Mouse (Mus musculus) megakaryocyte, embryonic 14.5 days (primary cell): ENCODE measurements around the gene Ptov1. TPM values are rescaled to one million over a fixed set of nuclear protein-coding genes. Genes with fewer than 3 reads are reported as not detected.

Experiments used
- H3K27me3 ChIP-seq: replicated peaks from 2 replicates; pipeline ENCODE3; 2012; ENCODE audit warnings: inconsistent platforms
- H3K36me3 ChIP-seq: replicated peaks from 2 replicates; pipeline ENCODE3; 2012; ENCODE audit warnings: low read length, inconsistent platforms, mixed read lengths
- H3K4me1 ChIP-seq: 2 replicates; pipeline ENCODE4 v1.6.1; 2012; ENCODE audit warnings: inconsistent platforms
- H3K4me3 ChIP-seq: replicated peaks from 2 replicates; pipeline ENCODE3; 2012; ENCODE audit warnings: moderate library complexity, mild to moderate bottlenecking, inconsistent platforms
- H3K9me3 ChIP-seq: 2 replicates; pipeline ENCODE4 v1.6.1; 2012; ENCODE audit warnings: inconsistent platforms
- FLI1 ChIP-seq: IDR thresholded peaks from 2 replicates; pipeline ENCODE4 v1.6.1; 2012; ENCODE audit warnings: low read length, inconsistent platforms, mixed read lengths
- GATA1 ChIP-seq: IDR thresholded peaks from 3 replicates; pipeline ENCODE4 v1.6.1; 2012; ENCODE audit warnings: mixed read lengths, low read length, inconsistent platforms, borderline replicate concordance
- polyA plus RNA-seq: library from polyadenylated mRNA; stranded (reverse); fragments of >175 nt; gene quantifications from 2 replicates; pipeline ENCODE4 v1.2.3, GENCODE M21; 2012; ENCODE audit warnings: low replicate concordance; ENCODE audit not compliant: insufficient read depth

The Ptov1 gene
- polyA plus RNA-seq, 1 experiment, result 191 TPM

- no peaks in the 10 kb centered on the region for H3K9me3 ChIP-seq
- H3K36me3 ChIP-seq, result peaks cover 90% of the 10 kb centered on the region
- no peaks in the 10 kb centered on the region for H3K27me3 ChIP-seq
- H3K4me1 ChIP-seq, result peaks cover 91% of the 10 kb centered on the region
- H3K4me3 ChIP-seq, result no peak overlapping the region
- TF ChIP-seq FLI1, result no peak
These were observed 40.9 kb downstream of the Ptov1 start for GRCm38 (mm10) chr7:44828706-44829105.

DNA sequence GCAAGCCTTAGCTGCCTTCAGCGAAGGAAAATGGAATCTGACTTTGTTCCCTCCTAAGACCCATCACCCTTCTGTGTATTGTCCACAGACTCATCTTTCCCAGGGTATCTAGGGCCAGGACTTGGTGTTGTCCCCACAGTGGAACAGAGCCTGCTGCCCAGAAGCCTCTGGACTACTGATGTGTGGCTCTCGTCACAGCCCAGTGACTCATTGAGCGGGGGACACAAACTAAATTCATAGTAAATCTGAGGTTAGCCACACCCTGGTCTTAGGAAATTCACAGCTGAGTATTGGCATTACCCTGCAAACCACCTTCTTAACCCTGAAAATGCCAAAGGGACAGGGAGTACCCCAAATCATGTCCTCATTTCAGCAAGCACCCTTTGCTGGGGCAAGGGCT, 42.8 kb downstream of the Ptov1 start:
- Histone ChIP-seq H3K4me3 (no peak overlapping the region), H3K27me3 (no peaks in the 10 kb centered on the region), H3K9me3 (no peaks in the 10 kb centered on the region), H3K36me3 (peaks cover 89% of the 10 kb centered on the region), H3K4me1 (peaks cover 95% of the 10 kb centered on the region)
- TF ChIP-seq GATA1 (no peak), FLI1 (no peak)

DNA sequence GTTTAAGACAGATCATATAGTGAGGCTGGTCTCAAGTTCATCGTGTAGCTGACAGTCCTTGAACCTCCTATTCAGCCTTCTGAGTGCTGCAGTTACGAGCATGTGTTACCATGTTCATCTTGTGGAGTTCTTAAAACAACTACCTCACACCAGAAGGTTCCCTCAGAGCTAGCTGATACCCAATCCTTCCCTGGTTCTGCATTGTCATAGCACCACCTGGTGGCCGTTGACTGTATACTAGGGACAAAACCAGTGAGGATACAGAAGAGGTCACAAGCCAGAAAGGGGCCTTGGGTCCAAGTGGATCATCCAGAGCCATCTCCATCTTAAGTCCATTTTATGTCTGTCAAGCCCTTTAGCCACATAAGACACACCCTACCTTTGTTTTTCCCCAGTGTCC, 44.7 kb downstream of the Ptov1 start:
- peaks cover 95% of the 10 kb centered on the region for H3K4me1 ChIP-seq
- H3K9me3 ChIP-seq, result no peaks in the 10 kb centered on the region
- H3K36me3 ChIP-seq, result peaks cover 89% of the 10 kb centered on the region
- no peak for TF ChIP-seq FLI1
- no peak for TF ChIP-seq GATA1
- H3K4me3 ChIP-seq, result no peak overlapping the region
- no peaks in the 10 kb centered on the region for H3K27me3 ChIP-seq

DNA sequence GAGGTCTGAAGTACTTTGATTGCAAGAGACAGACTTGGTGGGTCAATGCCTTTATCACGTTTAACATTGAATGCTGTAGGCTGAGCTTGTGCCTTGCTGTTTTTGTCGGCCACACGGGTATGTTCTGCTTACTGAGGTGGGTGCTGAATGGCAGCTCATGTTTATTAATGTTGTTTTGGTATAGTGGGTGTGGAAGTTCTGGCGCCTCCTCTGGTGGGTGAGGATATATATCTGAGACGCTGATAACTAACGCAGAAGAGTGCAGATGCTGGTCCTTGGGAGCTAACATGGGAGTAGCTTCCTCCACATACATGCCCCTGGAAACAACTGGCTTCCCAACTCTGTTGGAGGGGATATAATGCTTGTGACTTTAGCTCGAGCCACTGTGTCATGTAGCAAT, 46.2 kb downstream of the Ptov1 start:
- H3K4me1 ChIP-seq, result peaks cover 97% of the 10 kb centered on the region
- TF ChIP-seq GATA1, result no peak
- no peak for TF ChIP-seq FLI1
- H3K36me3 ChIP-seq, result peaks cover 85% of the 10 kb centered on the region

GRCm38 (mm10) chr7:44821666-44822448, 47.7 kb downstream of the Ptov1 start:
- Histone ChIP-seq H3K4me3 (peak overlapping the region; percentile 56), H3K4me1 (peaks cover 95% of the 10 kb centered on the region), H3K9me3 (no peaks in the 10 kb centered on the region), H3K36me3 (peaks cover 72% of the 10 kb centered on the region), H3K27me3 (no peaks in the 10 kb centered on the region)
- no peak for TF ChIP-seq GATA1
- no peak for TF ChIP-seq FLI1

More for the DNA sequence above, 46.2 kb downstream of the Ptov1 start:
- H3K27me3 ChIP-seq, result no peaks in the 10 kb centered on the region
- H3K4me3 ChIP-seq, result no peak overlapping the region
- H3K9me3 ChIP-seq, result no peaks in the 10 kb centered on the region

- no peak for TF ChIP-seq GATA1
- Histone ChIP-seq H3K4me1 (peaks cover 82% of the 10 kb centered on the region), H3K4me3 (peak overlapping the region; percentile 35), H3K9me3 (no peaks in the 10 kb centered on the region), H3K27me3 (no peaks in the 10 kb centered on the region), H3K36me3 (peaks cover 60% of the 10 kb centered on the region)
These were observed 49.1 kb downstream of the Ptov1 start for GRCm38 (mm10) chr7:44820525-44820924.

DNA sequence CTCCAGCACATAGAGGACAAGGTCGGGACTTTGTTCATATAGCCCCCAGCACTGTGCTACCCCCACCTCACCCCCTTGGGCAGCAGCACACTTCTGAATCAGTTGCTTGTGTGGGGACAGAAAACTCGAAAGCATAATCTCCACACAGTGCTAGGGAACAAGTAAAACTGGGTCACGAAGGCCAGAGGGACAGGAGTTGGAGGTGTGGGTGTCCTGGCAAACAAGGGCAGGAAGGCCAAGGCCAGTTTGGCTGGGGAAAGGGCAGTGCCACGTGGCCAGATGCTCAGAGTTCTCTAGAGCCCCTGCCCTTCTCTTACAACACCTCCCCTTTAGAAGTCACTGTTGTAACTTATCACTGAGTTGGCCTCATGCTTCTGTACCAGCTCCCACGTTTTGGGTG, 49.7 kb downstream of the Ptov1 start:
- Histone ChIP-seq H3K36me3 (peaks cover 57% of the 10 kb centered on the region), H3K27me3 (no peaks in the 10 kb centered on the region), H3K4me3 (peak overlapping the region; percentile 98), H3K4me1 (peaks cover 82% of the 10 kb centered on the region), H3K9me3 (no peaks in the 10 kb centered on the region)
- TF ChIP-seq FLI1, result no peak
- no peak for TF ChIP-seq GATA1

- H3K9me3 ChIP-seq, result no peaks in the 10 kb centered on the region
- peak overlapping the region; percentile 98 for H3K4me3 ChIP-seq
These were observed 50.2 kb downstream of the Ptov1 start for GRCm38 (mm10) chr7:44819391-44819790.

DNA sequence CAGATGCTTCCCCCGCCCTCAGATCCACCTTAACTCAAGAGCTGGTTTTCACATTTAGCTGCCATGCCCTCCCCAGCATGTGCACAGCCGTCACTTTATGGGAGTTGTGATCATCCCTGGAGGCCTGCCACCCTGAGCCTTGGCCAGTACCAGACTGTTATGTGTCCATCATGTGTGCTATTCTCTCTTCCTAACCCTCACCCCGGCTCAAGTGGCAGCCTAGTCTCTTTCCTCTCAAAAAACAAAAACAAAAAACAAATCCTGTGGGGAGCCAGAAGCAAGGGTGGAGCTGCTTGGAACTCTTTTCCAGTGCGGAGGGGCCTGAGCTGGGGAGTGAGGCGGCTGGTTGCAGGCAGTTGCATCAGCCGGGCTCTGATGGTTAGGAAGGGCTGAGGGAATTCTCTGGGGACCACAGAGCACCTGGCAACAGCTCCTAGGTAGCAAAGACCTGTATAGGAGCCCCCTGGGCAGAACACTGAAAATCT, 50.8 kb downstream of the Ptov1 start:
- no peaks in the 10 kb centered on the region for H3K27me3 ChIP-seq
- H3K36me3 ChIP-seq, result peaks cover 62% of the 10 kb centered on the region
- H3K4me3 ChIP-seq, result peak overlapping the region; percentile 98
- H3K4me1 ChIP-seq, result peaks cover 82% of the 10 kb centered on the region
- TF ChIP-seq FLI1 (no peak), GATA1 (no peak)
- no peaks in the 10 kb centered on the region for H3K9me3 ChIP-seq

More at GRCm38 (mm10) chr7:44819391-44819790, 50.2 kb downstream of the Ptov1 start:
- H3K36me3 ChIP-seq, result peaks cover 58% of the 10 kb centered on the region
- H3K4me1 ChIP-seq, result peaks cover 82% of the 10 kb centered on the region
- no peaks in the 10 kb centered on the region for H3K27me3 ChIP-seq
- no peak for TF ChIP-seq FLI1

DNA sequence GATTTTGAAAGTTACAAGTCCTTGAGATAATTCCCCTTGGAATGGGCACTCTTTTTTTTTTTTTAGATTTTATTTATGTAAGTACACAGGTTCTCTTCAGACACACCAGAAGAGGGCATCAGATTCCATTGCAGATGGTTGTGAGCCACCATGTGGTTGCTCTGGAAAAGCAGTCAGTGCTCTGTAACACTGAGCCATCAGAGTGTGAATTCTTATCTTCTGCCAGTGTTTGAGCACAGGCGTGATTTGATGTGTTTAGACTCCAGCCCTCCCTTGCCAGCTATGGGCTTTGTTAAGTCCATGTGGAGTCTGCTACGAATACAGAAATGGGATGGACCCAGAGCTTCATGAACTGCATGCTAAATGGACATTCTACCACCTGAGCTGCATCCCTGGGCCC, 51.4 kb downstream of the Ptov1 start:
- Histone ChIP-seq H3K4me1 (peaks cover 75% of the 10 kb centered on the region), H3K4me3 (peak overlapping the region; percentile 98), H3K9me3 (no peaks in the 10 kb centered on the region), H3K36me3 (peaks cover 62% of the 10 kb centered on the region), H3K27me3 (no peaks in the 10 kb centered on the region)
- TF ChIP-seq GATA1, result no peak
- no peak for TF ChIP-seq FLI1

GRCm38 (mm10) chr7:44817441-44817840, 52.1 kb downstream of the Ptov1 start:
- peaks cover 63% of the 10 kb centered on the region for H3K36me3 ChIP-seq
- H3K4me3 ChIP-seq, result peak overlapping the region; percentile 98
- TF ChIP-seq GATA1, result no peak
- no peak for TF ChIP-seq FLI1
- no peaks in the 10 kb centered on the region for H3K27me3 ChIP-seq
- peaks cover 75% of the 10 kb centered on the region for H3K4me1 ChIP-seq
- H3K9me3 ChIP-seq, result no peaks in the 10 kb centered on the region
